Mouse (Mus musculus): ENCODE data around the gene Atp6v0a1. TPM values are rescaled to one million over a fixed set of nuclear protein-coding genes. Genes with fewer than 3 reads are reported as not detected.

The Atp6v0a1 gene
- total and polyA plus RNA-seq, 3 experiments: 14.1 to 63.4 (median 36.1) TPM

DNA sequence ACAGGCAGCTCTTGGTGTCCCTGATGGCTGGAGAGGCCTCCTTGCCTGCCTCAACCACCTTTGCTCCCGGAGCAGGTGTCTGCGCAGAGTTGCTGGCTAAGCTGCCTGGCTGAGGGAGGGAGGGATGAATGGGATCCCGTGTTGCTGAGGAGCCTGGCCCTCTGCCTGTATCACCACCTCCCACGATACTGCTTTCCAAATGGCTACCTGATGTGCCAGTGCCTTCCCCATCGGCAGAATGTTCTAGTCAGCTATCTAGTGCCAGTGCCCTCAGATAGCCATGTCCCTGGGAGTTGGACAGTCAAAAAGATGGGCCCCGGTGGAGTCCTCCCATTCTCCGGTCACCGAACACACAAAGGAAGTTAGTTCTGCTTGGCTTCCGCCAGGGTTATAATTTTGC lies 41.1 kb downstream of the Atp6v0a1 start:
- H3K36me3 ChIP-seq (replicated peaks in 1 of 2; ENCODE audit: control insufficient read depth in 1 of 2, insufficient read depth in 1 of 2, low read length in 1 of 2): peaks cover 89 to 99% of the 10 kb centered on the region in 2 experiments
- dilution Hi-C loops (cut with MboI; ENCODE audit: extremely low pct_ligation_motif_present, extremely low pct_unique_long_range_greater_than_20kb, low sequenced_read_pairs): no loop called here
- H3K9ac ChIP-seq (ENCODE audit: insufficient read depth, low read depth): no peak overlapping the region

DNA sequence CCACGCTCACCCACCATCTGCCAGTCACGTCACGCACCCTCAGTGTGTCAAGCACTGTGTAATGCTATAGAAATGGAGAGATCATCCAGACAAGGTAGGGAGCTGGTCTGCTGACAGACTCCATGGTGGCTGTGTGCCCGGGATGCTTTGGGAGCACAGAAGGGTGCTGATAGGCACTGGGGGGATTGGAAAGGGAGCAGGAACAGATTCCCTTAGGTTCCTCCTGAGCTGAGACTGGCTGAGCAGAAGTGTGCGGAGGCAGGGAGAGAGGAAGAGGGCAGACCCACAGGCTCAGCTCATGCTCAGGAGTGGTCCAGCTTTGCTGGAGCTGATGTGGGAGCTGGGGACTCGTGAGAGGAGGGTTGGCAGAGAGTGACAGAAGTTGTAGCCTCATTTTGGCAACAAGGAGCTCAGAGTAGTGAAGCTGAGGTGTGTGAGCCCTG lies 41.8 kb downstream of the Atp6v0a1 start:
- peaks cover 12% of the 10 kb centered on the region for H3K9me3 ChIP-seq (replicated peaks; ENCODE audit: low read length)
- no peak overlapping the region for H3K4me3 ChIP-seq (replicated peaks in 1 of 3; ENCODE audit: low read depth in 2 of 3, low read length in 2 of 3, poor library complexity in 1 of 3)
- no peaks in the 10 kb centered on the region for H3K79me2 ChIP-seq (replicated peaks; ENCODE audit: control insufficient read depth, extremely low read depth, insufficient read depth, poor library complexity, severe bottlenecking)
- H3K36me3 ChIP-seq (replicated peaks in 1 of 2; ENCODE audit: control insufficient read depth in 1 of 2, insufficient read depth in 1 of 2, low read length in 1 of 2): peaks cover 89 to 99% of the 10 kb centered on the region in 2 experiments
- H3K9ac ChIP-seq (ENCODE audit: insufficient read depth, low read depth): no peak overlapping the region
- no peak overlapping the region for H3K27ac ChIP-seq (ENCODE audit: insufficient read depth, low read depth)
- no peaks in the 10 kb centered on the region for H3K4me1 ChIP-seq (ENCODE audit: control insufficient read depth in 1 of 2, insufficient read depth in 2 of 2)
- no peaks in the 10 kb centered on the region for H3K27me3 ChIP-seq (replicated peaks)
- TF ChIP-seq SIN3A (IDR thresholded peaks at IDR 0.05; ENCODE audit: low read length): no peak
- TF ChIP-seq RAD21 (IDR thresholded peaks at IDR 0.05; ENCODE audit: low read depth, low read length): no peak
- no peak for TF ChIP-seq USF1 (IDR thresholded peaks at IDR 0.05; ENCODE audit: low read depth, low read length)
- no peak for TF ChIP-seq MAX (IDR thresholded peaks at IDR 0.05; ENCODE audit: low read length)
- no peak for TF ChIP-seq GABPA (IDR thresholded peaks at IDR 0.05; ENCODE audit: insufficient replicate concordance, low read depth, low read length)
- TF ChIP-seq ZMIZ1 (IDR thresholded peaks at IDR 0.05; ENCODE audit: low read depth, low read length): no peak
- no peak for TF ChIP-seq TBP (conservative IDR thresholded peaks at IDR 0.05; ENCODE audit: low read depth, low read length)
- TF ChIP-seq KAT2A (IDR thresholded peaks at IDR 0.05; ENCODE audit: insufficient replicate concordance, low read length): no peak
- TF ChIP-seq NELFE (IDR thresholded peaks at IDR 0.05; ENCODE audit: low read depth, low read length): no peak
- TF ChIP-seq ELF1 (IDR thresholded peaks at IDR 0.05; ENCODE audit: low read depth, low read length): no peak
- TF ChIP-seq E2F4 (IDR thresholded peaks at IDR 0.05; ENCODE audit: insufficient replicate concordance, low read depth, low read length): no peak
- no peak for TF ChIP-seq JUND (conservative IDR thresholded peaks at IDR 0.05; ENCODE audit: low read depth, low read length)
- TF ChIP-seq NRF1 (IDR thresholded peaks at IDR 0.05; ENCODE audit: low read depth, low read length): no peak
- TF ChIP-seq JUN (IDR thresholded peaks at IDR 0.05; ENCODE audit: insufficient read depth, low read depth, low read length): no peak
- no peak for TF ChIP-seq PAX5 (IDR thresholded peaks at IDR 0.05; ENCODE audit: low read length)
- dilution Hi-C loops (cut with MboI; ENCODE audit: extremely low pct_ligation_motif_present, extremely low pct_unique_long_range_greater_than_20kb, low sequenced_read_pairs) (no loop called here), in situ Hi-C loops (cut with MboI; ENCODE audit: low pct_ligation_motif_present, low pct_unique_long_range_greater_than_20kb, low sequenced_read_pairs) (no loop called here)
- H3K4me2 ChIP-seq (ENCODE audit: insufficient read depth, low read depth, poor library complexity, severe bottlenecking): no peak overlapping the region
- no peak for DNase-seq (ENCODE audit: extremely low read depth)

More for the DNA sequence above, 41.1 kb downstream of the Atp6v0a1 start:
- H3K9me3 ChIP-seq (replicated peaks; ENCODE audit: low read length): peaks cover 12% of the 10 kb centered on the region
- H3K79me2 ChIP-seq (replicated peaks; ENCODE audit: control insufficient read depth, extremely low read depth, insufficient read depth, poor library complexity, severe bottlenecking): no peaks in the 10 kb centered on the region
- H3K4me1 ChIP-seq (ENCODE audit: control insufficient read depth in 1 of 2, insufficient read depth in 2 of 2): no peaks in the 10 kb centered on the region
- DNase-seq (ENCODE audit: extremely low read depth): no peak
- TF ChIP-seq SMC3 (IDR thresholded peaks at IDR 0.05; ENCODE audit: low read depth, low read length) (no peak), MAFK (IDR thresholded peaks at IDR 0.05; ENCODE audit: insufficient replicate concordance, low read length) (no peak), UBTF (IDR thresholded peaks at IDR 0.05; ENCODE audit: low read depth, low read length) (no peak), KAT2A (IDR thresholded peaks at IDR 0.05; ENCODE audit: insufficient replicate concordance, low read length) (no peak), PAX5 (IDR thresholded peaks at IDR 0.05; ENCODE audit: low read length) (no peak), USF1 (IDR thresholded peaks at IDR 0.05; ENCODE audit: low read depth, low read length) (no peak), GABPA (IDR thresholded peaks at IDR 0.05; ENCODE audit: insufficient replicate concordance, low read depth, low read length) (no peak), IRF4 (IDR thresholded peaks at IDR 0.05; ENCODE audit: low read depth, low read length) (no peak), MYC (IDR thresholded peaks at IDR 0.05; ENCODE audit: low read depth, low read length) (no peak)
- H3K4me2 ChIP-seq (ENCODE audit: insufficient read depth, low read depth, poor library complexity, severe bottlenecking): no peak overlapping the region
- no peak overlapping the region for H3K4me3 ChIP-seq (replicated peaks in 1 of 3; ENCODE audit: low read depth in 2 of 3, low read length in 2 of 3, poor library complexity in 1 of 3)
- H3K27ac ChIP-seq (ENCODE audit: insufficient read depth, low read depth): no peak overlapping the region
- in situ Hi-C loops (cut with MboI; ENCODE audit: low pct_ligation_motif_present, low pct_unique_long_range_greater_than_20kb, low sequenced_read_pairs): no loop called here
- H3K27me3 ChIP-seq (replicated peaks): no peaks in the 10 kb centered on the region

Data from CH12.LX (cell line).